Mouse (Mus musculus): ENCODE data around the gene Sync. TPM values are rescaled to one million over a fixed set of nuclear protein-coding genes. Genes with fewer than 3 reads are reported as not detected.

Sync gene
- total RNA-seq, 2 experiments from 2014 or later = 0.08 TPM; not detected in 1

DNA sequence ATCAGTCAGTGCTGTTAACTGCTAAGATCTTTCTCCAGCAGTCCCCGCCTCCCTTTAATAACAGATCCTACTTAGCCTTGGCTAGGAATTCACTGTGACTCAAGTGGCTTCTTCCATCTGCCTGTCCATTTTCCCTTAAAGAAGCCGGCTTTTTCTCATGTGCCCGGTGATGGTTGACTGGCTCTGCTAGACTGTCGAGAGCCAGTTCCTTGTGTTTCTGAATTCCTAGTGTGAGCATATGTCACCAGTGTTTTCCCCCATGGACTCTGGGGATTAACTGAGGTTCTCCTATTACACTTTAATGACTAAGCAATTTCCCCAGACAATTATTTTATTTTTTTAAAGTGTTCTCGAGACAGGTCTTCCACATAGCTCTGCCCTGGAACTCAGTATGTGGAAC, 16.0 kb downstream of the Sync start:
- ATAC-seq (replicated peaks; ENCODE audit: poor library complexity) = no peak

DNA sequence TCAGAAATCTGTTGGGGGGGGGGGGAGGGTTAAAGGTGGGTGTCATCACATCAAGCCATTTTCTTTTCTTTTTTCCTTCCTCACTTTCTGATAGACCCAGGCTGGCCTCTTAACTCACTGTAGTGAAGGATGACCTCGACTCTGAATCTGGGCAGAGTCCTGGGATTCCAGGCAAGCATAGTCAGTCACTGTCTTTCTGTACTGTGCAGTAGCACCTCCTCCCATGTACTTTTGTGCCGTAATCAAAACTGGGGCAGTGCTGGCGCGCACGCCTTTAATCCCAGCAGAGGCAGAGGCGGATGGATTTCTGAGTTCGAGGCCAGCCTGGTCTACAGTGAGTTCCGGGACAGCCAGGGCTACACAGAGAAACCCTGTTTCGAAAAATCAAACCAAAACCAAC, 16.4 kb downstream of the Sync start:
- ATAC-seq (replicated peaks; ENCODE audit: poor library complexity) = no peak

DNA sequence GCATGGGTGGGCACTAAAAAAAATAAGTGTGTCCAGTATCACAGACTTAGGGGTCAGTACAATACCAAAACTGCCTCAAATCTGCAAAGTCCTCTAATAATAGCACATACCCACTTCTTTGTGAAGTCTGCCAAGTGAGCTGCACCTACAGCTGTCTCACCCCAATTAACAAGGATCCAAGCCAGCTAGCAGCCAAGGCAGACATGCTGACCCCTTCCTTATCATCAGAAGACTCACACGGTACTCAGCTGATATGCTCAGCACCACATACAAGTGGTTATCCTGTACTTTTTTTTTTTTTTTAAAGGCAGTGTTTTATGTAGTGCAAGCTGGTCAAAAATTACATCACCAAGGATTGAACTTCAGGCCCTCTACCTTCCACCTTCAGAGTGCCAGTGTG, 16.9 kb downstream of the Sync start:
- ATAC-seq (replicated peaks; ENCODE audit: poor library complexity) = peak; percentile 92

DNA sequence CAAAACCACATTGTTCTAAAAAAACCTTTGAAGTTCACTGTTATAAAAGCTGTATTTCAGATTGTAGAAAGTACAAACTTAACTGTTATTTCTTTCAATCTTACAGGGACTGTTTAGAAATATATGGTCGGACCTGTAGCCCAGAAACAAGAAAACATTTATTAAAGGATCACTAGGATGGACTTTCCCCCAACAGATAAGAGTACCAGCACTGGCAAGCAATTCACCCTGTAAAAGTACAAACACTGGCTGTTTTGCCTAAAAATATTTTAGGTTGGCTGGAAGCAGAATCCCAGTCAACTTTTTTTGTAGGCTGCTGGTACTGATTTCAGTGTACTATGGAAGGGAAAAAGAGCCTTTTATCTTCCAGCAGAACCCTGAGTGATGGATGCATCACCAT, 20.5 kb downstream of the Sync start:
- no peak for ATAC-seq (replicated peaks; ENCODE audit: poor library complexity)

DNA sequence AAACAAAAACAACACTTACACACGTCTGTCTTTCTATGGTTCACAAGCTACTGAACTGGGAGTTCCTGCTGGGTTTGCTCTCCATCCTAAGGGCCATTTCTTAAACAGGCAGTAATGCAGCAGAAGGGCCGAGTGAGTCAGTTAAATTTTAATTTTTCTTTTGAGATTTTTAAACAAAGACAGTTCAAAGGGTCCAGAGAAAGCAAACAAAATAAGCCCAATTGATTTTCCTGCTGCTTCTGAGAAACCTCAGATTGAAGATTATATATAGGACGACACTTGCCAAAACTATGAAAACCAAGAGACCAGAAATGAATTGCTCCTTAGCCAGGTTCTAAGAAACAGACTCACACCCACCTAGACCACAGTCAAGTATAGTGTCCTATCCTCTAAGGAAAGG, 26.5 kb downstream of the Sync start:
- ATAC-seq (replicated peaks; ENCODE audit: poor library complexity) = no peak

DNA sequence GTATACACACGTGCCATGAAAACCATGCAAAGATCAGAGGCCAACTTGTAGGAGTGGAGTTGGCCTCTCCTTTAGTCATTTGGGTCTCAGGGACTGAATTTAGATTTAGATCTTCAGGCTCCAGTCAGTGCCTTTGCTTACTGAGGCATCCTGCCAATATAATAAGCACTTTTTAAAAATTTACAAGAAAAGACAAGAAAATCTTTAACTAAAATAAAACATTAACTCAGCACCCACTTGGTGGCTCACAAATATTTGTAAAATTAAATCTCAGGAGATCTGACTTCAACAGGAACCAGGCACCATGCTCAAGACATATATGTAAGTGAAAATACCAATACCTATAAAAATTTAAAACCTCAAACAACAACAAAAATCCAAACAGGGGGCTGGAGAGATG, 33.5 kb downstream of the Sync start:
- ATAC-seq (replicated peaks; ENCODE audit: poor library complexity) = no peak

DNA sequence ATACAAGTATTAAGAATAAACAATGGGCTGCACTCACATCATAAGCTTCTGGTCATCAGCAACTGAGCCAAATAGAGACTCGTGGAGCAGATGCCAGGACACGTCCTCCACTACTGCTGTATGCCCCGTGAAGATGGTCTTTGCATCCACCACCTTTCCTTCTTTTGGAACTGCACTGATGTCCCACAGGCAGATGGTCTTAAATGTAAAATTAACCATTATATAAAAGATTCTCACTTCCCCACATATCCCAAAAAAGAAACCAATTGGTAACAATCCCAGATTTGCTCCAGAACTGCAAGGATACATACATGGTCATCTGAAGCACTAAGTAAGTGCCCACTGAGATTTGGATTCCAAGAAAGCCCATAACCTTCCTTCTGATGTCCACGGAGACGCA, 34.6 kb downstream of the Sync start:
- ATAC-seq (replicated peaks; ENCODE audit: poor library complexity) = no peak

DNA sequence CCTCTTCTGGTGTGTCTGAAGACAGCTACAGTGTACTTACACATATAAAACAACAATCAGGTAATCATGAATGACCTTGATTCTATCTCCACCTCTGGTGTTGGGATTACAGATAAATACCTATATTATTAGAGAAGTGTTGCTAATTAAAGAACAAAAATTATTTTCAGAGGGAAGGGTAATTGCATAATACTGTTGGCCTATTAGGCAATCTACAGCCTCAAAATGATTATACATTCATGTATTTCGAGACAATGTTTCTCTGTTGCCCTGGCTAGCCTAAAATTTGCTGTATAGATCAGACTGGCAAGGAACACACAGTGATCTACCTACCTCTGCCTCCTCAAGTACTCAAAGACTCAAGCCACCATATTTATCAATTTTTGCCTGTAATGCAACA, 36.1 kb downstream of the Sync start:
- ATAC-seq (replicated peaks; ENCODE audit: poor library complexity) = no peak

DNA sequence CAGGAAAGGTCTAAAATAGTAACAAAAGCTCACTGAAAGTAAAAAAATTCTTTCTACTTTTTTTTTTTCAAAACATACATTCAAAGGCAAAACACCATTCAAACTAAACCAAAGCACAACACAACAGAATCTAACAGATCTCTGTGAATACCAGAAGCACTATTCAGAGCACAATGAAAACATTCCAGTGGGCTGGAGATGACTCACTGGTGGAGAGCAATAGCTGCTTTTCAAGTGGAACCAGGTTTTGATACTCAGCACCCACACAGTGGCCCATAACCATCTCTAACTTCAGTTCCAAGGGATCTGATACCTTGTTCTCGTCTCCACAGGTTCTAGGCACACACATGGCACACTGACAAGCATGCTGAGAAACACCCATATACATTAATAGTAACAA, 37.3 kb downstream of the Sync start:
- no peak for ATAC-seq (replicated peaks; ENCODE audit: poor library complexity)

DNA sequence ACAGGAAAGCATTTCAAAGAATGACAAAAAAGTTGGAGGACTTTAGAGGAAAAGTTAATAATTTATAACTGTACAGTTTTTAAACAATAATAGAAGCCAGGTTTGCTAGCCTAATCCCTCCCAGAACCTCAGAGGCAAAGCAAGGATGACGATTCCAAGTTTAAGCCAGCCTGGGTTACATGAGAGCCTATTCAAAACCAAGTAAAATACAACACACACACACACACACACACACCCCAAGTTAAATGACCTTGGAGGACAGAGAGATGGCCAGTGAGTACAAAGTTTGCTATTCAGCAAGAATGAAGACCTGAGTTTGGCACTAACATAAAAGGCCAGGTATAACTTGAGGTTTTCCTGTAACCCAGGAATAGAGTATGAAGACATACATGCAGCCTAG, 38.8 kb downstream of the Sync start:
- ATAC-seq (replicated peaks; ENCODE audit: poor library complexity) = no peak

DNA sequence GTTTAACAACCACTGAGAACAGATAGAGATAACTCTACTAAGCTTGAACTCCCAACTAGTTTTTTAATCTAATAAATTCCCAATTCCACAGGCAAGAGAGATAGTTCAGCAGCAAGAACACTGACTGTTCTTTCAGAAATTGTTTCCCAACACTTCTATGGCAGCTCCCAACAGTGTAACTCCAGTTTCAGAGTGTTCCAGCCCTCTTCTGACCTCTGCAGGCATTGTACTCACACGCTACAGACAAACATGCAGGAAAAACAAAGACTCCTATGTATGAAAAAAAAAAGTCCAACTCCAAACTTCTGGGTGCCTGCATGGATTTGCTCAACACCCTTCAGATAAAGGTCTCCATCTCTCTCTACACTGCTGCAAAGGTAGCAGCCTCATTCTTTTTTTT, 45.4 kb downstream of the Sync start:
- no peak for ATAC-seq (replicated peaks; ENCODE audit: poor library complexity)

DNA sequence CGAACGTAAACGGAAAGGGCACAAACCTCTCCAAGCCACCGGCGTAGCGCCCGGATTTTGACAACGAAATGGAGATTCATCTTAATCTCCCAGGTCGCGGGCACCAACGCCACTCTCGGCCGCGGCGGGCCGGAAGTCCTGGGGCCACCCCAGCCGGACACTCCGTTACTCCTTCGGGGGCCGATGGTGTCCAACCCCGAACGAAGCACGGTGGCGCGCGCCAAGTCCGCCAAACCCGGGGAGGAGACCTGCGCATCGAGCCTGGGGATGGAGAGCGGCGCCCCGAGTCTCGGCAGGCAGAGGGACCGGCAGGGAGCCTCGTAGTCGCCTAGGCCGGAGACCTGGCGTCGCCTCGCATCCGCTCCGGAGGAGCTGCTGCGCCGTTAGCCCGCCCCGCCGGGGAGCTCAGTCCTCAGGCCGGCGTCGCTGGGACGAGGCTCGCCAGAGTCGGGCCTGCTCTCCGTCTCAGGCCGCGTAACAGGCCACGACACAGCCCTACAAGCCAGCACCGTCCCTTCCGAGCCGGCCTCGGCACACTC, 47.3 kb downstream of the Sync start:
- ATAC-seq (replicated peaks; ENCODE audit: poor library complexity) = no peak

DNA sequence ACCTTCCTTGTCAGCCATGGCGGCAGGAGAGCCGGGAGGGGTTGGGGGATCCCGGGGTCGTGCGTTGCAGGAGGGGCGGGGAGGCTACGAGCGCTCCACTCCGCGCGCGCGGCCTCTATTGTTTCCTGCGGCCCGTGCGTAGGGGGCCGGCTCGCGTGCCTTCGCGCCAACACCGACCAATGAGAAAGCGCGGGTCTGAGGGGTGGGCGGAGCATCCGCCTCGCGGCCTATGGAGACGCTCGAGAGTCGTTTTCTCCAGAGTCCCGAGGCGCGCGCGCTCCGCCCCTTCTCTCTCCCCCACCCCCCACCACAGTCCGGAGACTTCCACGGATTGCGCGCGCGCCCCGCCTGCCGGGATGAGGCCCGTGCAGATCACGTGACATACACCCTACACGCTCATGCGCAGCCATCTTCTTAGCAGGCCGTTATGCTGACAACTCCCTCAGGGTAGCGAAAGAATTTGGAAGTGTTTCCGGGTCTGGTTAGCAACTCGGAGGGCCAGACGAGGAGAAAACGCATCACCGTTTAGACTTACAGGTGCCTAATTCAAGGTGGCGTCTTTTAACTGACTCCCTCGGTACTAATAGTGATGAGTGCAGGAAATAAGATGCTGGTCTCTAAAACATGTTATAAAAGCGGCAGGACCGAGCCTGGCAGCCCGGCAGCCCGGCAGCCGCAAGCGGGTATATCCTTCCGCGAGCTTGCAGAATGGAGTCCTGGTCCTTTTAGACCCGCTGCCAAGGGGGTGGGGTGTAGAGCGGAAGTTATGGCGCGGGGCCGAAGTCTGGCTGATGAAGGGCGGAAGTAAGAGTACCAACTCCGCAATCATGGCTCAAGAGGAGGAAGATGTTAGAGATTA, 48.0 kb downstream of the Sync start, which contains the start of the genes Rbbp4 and Zbtb8os:
Gene Rbbp4, minus strand, starts transcription at position 155 of the 859 bp plus-strand sequence.
Gene Zbtb8os, plus strand, starts transcription at position 480 of the 859 bp plus-strand sequence.
- ATAC-seq (replicated peaks; ENCODE audit: poor library complexity) = peak; percentile 82

DNA sequence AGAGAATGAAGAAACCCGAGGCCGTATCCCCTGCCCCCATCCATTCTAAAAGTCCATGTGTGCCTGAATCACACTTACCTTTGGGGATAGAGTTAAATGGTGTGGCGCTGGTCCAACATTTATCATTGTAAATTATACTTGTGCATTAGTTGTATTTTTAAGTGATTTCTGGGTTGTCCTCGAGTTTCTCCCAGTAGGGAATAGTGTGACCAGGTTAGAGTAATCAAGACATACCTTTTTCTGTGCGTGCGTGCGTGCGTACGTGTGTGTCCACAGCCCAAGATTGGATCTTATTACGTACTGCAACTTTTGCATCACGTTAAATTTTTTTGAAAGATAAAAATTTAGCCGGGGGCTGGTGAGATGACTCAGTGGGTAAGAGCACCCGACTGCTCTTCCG, 48.9 kb downstream of the Sync start:
- no peak for ATAC-seq (replicated peaks; ENCODE audit: poor library complexity)

DNA sequence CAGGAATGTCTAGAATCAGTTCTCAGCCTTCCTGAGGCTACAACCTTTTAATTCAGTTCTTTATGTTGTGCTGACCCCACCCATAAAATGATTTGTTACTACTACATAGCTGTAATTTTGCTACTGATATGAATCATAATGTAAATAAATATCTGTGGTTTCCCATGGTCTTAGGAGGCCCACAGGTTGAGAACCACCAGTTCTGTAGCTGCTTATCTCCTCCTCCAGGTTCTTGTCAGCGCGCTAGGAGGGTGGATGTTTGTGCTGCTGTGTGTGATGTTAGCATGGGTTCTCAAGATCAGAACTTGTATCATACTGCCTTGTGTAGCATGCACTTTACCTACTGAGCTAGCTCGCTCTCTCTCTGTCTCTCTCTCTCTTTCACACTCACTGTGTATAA, 52.3 kb downstream of the Sync start:
- peak; percentile 37 for ATAC-seq (replicated peaks; ENCODE audit: poor library complexity)

DNA sequence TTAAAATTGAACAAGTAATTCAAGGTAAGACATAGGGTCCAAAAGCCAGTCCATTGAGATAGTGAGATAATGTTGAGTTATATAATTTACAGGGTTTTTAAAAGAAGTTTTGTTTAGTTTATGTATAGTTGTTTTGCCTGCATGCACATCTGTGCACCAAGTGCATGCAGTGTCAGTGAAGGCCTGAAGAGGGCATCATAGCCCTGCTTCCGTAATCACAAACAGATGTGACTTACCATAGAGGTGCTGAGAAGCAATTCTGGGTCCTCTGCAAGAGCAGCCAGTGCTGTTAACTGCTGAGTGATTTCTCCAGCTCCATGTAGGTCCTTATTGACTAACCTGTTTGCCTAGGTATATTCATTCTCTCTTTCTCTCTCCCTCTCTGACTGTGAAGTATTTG, 54.5 kb downstream of the Sync start:
- no peak for ATAC-seq (replicated peaks; ENCODE audit: poor library complexity)

DNA sequence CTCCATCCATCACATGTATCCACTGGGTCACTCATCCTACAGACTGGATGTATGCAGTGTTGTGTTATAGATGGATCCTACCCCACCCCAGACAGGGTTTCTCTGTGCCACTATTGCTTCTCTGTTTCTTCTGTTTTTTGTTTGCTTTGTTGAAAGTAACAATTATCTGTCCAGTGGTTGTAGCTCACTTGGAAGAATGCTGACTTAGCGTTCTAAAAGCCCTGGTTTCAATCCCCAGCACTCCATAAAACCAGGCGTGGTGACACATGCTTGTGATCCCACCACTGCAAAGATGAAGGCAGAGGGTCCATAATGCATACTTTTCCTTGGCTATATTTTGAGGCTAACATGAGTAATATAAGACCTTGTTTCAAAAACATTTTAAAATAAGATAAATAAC, 55.3 kb downstream of the Sync start:
- no peak for ATAC-seq (replicated peaks; ENCODE audit: poor library complexity)

DNA sequence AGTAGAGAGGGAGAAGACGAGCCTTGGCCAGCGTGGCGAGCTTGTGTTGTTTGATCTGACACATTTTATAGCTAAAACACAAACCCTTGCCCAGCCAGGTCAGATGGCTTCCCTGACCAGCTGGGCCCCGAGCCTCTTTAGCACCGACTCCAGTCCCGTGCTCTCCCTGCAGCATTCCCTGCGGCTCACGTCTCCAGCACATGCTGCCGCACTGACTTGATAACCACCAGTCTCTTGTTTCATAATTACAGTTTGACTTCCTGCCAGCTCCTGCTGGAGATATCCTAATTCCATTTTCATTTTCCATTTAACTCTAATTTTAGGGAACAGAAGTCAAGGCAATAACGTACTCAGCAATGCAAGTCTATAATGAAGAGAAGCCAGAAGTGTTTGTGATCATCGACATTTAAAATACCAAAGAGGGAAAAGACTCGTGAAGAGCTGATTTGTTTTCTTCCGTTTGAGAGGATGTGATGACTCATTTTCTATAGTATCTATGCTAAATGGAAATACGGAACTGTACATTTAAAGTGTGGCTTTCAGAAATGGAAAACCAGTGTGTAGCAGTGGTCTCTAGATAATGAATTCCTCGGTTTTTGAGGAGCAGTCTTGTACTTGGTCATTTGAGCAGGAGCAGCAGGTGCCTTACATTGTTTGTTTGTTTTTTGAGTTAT, 59.2 kb downstream of the Sync start:
- no peak for ATAC-seq (replicated peaks; ENCODE audit: poor library complexity)

DNA sequence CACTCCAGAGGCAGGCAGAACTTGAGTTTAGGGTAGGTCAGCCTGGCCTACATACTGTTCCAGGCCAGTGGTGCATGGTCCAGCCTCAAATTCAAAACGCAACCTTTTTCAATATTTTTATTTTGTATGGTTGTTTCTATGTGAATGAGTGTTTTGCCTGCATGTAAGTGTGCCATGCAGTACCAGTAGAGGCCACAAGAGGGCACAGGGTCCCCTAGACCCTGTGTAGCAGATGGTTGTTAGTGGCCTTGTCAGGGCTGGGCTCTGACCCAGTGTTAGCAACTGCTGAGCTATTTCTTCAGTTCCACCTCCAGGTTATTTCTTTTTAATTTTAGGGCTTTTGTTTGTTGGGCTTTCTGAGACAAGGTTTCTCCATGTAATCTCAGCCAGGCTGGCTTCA, 63.2 kb downstream of the Sync start:
- ATAC-seq (replicated peaks; ENCODE audit: poor library complexity) = peak; percentile 98

DNA sequence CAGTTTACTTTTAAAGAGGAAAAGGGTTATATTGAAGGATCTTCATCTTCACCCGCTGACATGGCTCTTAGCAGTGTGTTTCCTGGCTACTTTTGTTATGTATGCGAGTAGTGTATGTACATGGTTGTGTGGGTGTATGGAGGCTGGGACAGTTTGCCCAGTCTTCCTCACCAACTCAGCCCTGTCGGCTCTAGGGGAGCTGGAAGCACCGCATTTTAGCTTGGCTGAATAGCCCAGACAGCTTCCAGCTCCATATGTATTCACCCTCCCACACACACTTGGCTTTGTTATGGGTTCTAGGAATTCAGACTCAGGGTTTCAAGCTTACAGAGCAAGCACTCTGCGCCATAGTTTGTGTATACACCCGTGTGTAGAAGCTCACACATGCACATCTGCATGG, 63.7 kb downstream of the Sync start:
- no peak for ATAC-seq (replicated peaks; ENCODE audit: poor library complexity)

DNA sequence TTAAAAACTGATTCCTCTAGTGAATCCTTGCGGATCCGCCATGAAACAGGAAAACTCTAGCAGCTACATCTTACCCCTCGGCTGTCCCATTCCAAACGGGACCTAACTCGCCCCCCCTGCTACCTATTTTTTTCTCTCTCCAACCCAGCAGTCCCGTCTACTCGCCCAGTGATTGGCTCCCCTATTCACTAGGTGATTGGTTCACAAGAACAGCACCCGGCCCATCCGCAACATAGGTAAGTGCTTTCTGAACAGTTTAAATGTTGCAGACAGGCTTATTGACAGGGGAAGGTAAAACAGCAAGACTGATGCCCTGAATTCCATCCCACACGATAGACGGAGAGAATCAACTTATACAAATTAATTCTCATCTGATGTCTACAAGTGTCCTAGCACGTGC, 65.8 kb downstream of the Sync start:
- no peak for ATAC-seq (replicated peaks; ENCODE audit: poor library complexity)

DNA sequence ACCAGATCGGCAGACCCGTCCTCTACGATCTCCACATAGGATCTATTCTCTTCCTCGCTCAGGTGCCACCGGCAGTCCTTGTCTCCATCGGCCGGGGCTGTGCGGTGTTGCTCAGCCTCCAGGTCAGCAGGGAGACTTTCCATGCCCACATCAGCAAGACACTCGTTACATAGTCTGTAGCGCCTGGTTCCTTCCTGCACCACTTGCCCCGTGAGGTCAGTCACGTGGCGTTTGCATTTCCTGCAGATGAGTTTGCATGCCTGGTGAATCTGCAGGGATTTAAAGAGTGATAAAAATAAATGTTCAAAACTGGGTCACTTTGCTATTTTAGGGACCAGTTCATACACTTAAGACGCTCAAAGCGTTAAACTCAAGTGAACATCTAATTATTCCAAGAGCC, 66.8 kb downstream of the Sync start:
- ATAC-seq (replicated peaks; ENCODE audit: poor library complexity) = no peak

Data from megakaryocyte progenitor cell, adult 5-6 weeks (primary cell).